Mouse (Mus musculus) lung, postnatal 25 days (tissue): ENCODE measurements around the gene Tymp.

Experiments
- DNase-seq: peaks from one replicate; pipeline ENCODE4 v3.0.0; 2022; ENCODE audit warnings: low spot score

The Tymp gene

DNA sequence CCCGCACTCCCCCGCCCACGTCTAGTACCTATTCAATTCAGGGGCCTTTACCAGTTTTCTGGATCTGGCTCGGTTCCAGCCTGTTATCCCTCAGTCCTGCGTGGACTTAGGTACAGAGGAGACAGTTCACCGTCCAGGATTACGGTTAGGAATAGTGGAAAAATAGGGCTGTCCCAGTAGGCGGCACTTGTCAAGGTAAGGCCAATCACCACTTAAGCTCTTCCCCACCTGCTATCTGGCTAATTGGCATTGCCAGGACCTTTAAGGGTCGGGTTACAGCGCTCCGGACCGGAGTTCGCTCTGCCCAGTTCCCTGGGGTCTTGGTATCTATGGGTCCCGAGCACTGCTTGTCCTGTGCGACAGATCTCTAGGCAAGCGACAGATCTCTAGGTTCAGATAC, at the start of gene Tymp:
TSS of gene Tymp (minus strand) at position 83 of the 400 bp plus-strand sequence.
- no peak for DNase-seq

DNA sequence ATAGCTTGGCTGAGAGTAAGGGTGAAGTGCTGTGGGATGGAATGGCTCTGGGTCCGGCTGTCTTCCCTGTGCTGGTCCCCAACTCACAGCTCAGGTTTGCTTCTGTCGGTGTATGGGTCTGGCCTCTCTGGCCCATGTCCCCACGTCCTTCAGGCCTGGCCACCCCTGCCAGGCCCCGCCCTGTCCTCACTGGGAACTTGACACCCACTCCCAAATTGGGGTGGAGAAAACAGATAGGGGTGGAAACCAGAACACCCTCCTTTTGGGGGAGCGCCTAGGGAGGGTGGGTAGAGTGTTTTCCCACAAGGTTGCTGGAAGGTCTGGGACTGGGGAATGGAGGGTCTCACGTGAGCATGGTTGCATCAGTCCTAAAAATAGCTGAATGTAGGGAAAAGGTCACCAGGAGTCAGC, 48.9 kb upstream of the Tymp start, which contains the start of gene Cpt1b:
TSS of gene Cpt1b (minus strand) at position 153 of the 411 bp plus-strand sequence.
- no peak for DNase-seq

DNA sequence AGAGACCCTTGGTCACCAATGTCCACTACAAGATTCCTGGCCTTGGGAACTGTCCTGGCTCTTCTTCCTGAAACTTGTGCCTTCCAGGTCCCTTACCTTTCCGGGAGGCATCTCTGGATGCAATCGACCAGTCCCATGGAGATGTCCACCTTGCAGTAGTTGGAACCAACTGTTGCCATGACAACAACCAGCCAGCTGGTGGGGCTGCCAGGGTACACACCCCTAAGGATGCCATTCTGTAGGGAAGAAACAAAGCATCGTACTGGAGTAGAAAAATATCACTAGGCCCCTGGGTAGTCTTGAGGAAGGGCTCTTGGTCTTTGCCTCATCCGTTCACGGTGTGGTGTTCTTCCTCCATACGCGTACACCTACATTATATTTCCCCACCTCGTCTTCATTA, 47.8 kb upstream of the Tymp start:
- DNase-seq: no peak

DNA sequence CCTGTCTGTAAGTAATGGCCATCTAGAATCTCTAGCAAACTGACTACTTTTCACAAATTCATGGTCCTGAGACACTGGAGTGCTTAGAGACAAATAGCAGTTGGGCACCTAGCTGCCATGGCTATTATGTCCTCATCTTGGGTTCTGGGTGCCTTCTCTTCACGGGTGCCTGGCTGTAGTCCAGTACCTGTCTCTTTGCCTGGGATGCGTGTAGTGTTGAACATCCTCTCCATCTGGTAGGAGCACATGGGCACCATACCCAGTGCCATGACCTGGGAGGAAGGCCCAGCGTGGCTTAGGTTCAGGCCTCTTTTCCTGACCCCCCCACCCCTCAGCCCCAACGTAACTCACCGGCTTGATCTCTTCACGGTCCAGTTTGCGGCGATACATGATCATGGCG, 45.1 kb upstream of the Tymp start:
- no peak for DNase-seq

DNA sequence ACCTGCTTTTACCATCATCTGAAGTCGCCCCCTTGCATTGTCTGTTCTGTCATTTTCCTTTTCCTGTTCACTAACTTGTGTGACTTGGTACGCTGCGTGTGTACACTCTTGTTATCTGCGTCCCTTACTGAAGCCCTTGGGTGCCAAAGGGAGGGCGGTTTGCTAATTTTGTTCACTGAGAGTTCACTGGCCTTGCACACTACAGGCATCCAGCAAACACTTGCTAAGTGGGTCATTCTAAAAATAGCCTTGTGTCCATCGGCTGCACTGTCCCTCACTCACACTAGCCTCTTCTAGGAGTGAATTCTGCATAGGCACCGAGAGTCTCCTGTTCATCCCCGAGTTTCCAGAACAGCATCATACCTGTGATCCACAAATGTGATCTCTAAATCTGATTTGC, 38.4 kb upstream of the Tymp start:
- no peak for DNase-seq

DNA sequence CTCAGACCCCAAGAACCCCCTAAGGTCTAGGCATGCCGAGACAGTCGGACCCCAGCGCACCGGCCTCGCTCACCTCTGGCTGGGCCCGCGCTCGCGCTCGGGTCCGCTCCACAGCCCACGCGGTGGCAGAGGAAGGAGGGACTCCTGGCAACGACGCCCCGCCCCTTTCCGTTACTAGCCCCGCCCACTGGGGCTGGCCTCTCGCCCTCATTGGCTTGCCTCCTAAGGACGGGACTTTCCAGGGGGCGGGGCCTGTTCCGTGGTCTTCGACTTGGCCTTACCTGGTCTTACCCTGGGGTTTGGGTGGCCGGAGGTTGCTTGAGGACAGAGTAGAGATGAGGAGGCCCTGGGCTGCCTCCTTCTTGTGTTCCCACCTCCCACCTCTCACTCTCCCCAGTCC, 33.3 kb upstream of the Tymp start, which contains the start of gene Syce3:
TSS of gene Syce3 (minus strand) at position 386 of the 400 bp plus-strand sequence.
- DNase-seq: no peak

DNA sequence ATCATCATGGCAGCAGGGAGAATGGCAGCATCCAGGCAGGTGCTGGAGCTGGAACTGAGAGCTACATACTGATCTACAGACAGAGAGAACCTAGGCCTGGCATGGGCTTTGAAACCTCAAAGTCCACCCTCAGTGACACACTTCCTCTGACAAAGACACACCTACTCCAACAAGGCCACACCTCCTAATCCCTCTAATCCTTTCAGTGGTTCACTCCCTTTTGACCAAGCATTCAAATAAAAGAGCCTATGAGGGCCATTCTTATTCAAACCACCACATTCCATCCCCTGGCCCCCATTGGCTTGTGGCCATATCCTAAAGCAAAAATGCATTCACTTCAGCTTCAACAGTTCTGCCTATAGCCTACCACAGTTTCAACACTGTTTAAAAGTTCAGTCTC, 29.9 kb upstream of the Tymp start:
- DNase-seq: no peak

DNA sequence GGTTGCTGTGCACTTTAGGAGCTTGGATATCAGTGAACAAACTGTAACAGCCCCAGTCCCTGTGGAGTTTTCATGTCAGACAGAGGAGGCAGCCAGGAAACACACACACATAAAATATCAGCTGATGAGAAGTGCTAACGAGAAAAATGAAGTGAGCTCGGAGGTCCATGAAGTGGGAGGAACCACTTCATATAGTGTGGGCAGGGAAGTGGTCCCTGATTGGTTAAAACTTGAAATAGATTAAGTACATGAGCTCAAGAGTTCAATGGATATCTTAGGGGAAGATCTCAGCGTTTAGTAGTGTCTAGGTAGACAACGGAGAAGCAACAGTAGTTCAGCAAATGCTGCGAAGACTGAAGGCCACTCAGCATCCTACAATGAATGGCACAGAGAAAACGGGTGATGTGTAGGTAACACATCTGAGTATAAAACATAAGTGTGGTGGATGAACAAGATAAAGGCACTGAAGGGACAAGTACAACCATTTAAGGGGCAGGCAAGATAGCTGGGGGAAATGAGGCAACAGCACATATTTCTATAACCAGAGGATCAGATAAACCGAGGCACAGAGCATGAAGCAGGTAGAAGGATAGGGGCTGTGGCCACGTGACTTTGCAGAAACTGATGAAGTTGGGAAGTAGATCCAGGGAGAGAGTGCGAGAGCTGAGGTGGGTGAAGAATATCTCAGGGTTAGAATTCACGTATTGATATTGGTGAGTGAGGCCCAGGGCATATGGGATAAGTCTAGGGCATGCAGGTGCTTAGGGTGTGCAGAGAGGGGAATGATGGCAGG, 28.2 kb upstream of the Tymp start:
- no peak for DNase-seq

DNA sequence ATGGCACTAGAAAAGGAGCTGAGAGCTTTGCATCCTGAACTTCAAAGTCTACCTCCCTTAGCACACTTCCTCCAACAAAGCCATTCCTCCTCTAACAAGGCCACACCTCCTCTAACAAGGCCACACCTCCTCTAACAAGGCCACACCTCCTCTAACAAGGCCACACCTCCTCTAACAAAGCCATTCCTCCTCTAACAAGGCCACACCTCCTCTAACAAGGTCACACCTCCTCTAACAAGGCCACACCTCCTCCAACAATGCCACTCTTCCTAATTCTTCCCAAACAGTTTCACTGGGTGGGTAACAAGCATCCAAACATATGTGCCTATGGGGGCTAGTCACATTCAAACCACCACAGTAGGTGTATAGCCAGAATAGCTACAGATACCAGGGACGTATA, 25.6 kb upstream of the Tymp start:
- DNase-seq: no peak

DNA sequence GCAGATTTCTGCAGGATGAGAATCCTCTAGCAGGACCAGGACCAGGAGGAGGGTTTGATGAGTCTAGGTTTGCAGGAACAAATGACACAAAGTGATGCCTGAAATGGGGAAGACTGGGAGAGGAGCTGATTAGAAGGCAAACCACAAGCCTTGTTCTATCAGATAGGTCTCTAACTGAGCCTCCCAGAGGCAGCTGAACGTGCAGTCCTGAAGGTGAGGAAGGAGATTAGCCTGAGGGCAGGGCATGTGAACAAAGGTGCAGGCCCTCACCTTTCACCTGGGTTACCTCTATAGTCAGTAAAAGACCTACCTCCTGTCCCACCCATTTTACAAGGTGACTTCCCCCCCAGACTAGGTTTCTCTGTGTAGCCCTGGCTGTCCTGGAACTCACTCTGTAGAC, 22.9 kb upstream of the Tymp start:
- no peak for DNase-seq

DNA sequence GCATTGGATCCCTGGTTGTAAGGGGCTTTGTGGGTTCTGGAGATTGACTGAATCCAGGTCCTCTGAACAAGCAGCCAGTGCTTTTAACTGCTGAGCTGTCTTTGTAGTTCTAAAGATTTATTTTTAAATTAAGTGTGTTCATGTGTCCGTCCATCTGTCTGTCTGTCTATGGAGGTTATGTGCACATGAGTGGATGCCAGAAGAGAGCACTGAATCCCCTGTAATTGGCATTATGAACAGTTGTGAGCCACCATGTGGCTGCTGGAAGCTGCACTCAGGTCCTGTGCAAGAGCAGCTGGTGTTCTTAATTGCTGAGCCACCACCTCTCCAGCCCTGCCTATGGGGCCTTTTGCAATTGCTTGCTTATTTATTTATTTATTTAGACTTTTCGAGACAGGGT, 21.3 kb upstream of the Tymp start:
- DNase-seq: no peak

DNA sequence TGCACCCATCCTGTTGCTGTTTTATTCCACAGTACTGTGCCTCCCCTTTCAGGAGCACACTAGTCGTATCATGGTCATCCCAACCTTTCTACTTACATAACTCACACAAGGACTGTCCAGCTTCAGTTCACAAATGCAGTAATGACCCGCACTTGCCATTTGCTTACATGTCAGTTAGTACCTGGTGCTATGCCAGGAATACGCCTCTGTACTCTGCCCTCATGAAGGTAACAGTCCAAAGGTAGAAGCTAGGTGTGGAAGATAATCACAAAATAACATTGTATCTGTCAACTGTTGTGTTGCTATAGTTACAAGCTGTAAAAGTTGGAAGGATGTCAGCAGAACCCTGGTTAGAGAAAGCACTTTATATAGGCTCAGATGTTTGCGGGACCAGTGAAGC, 20.0 kb upstream of the Tymp start:
- DNase-seq: no peak

DNA sequence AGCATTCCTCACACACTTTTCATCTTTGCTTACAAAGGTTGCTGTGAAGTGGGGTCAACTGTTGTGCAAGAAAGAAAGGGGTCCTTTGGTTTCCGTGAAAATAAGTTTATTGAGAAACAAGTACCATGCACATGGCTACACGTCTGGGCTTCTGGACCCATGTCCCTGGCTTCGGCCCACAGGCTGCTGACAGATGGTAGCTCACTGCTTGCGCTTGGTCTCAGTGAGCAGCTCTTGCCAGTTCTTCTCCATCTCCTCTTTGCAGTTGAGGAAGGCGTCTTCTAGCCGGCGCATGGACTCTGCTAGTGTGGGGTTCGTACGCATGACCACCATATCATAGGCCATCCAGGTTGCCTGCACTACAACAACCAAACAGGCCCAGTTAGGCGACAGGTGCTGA, 13.2 kb upstream of the Tymp start:
- DNase-seq: no peak

DNA sequence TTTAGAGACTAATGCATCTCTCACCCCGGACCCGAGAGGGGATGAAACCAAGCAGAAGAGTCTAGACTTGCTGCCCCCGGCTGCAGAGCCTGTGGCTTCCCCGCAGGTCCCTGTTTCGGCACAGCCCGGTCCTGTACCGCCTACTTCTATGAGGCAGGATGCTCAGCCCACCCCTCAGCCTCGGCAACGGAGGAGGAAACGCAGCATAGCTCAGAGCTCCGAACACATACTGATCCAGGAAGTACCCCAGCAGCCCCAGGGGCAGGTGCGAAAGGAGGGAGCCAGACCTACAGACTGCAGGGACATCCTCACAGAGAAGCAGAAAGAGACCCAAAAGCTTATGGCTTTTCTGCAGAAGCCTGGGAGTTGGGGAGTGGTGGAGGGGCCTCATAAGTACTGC, 10.3 kb upstream of the Tymp start:
- no peak for DNase-seq

DNA sequence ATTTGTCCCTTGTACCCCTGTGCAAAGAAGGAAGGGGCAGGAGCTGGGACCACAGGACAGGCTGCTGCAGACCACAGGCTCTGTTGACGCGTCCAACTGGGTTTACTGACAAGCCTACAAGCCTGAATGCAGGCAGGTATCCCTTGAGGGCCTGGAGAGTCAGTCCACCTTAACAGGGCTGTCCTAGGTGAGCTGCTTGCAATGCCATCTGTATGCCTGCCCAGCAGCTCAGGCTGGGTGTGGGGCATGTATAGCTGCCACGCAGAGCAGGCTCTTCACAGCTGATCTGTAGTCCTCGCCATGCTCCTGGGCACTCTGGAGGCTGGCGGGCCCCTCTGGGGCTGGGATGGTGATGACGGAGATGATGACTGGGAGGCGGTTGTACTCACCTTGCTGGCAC, 7.8 kb upstream of the Tymp start, which contains the start of gene Klhdc7b:
TSS of gene Klhdc7b (plus strand) at position 301 of the 400 bp plus-strand sequence.
- no peak for DNase-seq

DNA sequence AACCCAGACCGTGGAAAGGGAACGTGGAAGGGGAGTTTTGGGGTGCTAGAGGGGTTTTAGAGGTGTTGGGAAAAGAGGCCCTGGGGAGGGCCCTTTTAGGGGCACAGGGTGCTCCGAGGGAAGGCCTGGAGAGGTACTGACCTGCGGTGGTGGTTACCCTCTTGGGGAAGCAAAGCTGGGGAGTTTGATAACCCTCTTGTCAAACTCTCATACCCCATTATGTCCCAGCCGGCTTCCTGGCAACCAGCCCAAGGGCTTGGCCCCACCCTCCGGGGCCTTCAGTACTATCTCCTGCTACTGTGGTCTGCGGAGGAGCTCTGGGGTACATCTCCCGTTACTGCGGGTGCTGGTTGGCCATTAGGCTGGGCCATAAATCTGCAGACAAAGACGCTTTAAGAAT, 2.6 kb upstream of the Tymp start:
- DNase-seq: no peak

DNA sequence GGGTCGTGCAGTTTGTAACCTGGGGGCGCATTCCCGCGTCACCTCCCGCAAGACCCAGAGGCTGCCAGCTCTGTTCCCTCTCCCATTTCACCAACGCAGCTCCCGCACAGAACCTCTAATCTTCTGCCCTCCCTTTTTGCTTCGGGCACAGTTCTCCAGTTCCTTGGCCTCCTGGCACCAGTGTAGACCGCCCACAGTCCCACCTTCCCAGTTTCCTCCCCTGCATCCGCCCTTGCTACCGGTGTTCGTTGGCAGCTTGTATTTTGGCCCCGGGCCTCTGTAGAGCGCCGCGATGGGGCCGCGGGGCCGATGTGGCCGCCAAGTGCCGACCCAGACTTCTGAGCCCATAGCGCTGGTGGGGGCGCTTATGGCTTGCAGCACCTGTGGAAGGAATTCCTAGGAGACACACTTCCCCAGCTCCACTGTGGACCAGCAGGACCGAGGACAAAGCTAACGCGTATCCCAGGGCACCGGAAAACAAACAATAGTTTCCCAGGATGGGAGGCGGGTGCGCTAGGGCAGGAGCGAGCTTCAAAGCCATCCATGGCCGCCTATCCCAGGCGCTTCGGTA, 2.1 kb upstream of the Tymp start, which contains the start of gene Odf3b:
TSS of gene Odf3b (minus strand) at position 452 of the 571 bp plus-strand sequence.
- DNase-seq: peak; percentile 42

DNA sequence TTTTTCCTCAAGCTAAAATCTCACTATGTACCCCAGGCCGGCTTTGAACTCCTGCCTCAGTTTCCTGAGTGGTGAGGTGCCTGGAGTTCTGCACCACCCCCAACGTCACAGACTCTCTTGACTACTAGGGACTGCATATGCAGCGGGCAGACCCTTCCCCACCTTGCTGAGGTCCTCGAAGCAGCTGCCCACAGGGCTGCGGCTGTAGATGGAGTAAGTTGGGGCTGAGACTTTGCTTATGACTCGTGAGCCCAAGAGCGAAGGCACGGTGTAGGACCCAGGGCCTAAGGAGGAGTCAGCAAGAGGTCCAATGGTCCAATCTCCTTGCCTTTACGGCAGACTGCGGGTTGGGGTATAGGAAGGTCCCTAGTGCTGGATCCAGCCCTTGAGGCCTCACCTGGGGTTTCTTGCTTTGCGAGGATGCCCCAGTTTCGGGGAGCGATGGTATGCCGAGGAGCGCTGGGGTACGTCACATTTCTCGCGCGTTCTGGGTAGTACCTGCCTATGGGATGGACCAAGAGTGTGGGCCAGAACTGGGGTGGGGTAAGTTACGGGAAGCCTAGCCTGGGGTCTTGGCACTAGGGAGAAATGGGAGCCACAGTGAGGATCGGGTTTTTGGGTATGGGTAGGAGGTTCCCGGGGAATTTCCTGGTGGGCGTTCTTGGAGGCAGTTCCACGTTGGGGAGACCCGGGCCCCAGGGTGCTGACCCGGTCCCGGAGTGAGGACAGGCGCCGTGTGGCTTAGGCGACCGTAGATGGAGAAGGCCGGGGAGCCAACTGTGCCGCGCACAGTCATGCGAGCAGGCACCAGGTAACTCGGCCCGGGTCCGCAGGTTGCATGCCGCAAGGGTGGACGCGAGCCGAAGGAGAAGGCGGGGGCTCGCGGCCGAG, 1.3 kb upstream of the Tymp start:
- no peak for DNase-seq

DNA sequence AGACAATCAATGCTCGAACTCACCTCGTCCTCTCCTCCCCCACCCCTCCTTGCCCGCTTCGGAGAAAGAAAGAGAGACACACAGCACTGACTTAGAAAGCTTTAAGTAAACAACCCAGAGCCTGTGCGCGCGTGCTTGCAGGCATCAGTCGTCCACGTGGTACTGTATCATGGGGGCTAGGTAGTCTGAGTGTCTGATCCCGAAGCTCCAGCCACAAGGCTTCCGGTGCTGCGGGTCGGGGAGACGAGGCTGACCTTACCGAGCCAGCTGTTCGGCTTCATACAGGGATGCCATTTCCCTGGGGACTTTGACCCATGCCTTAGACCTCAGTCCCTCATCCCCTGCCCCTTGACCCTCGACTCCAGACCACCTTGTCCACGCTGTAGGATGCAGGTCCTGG, 523 bp upstream of the Tymp start:
- no peak for DNase-seq

DNA sequence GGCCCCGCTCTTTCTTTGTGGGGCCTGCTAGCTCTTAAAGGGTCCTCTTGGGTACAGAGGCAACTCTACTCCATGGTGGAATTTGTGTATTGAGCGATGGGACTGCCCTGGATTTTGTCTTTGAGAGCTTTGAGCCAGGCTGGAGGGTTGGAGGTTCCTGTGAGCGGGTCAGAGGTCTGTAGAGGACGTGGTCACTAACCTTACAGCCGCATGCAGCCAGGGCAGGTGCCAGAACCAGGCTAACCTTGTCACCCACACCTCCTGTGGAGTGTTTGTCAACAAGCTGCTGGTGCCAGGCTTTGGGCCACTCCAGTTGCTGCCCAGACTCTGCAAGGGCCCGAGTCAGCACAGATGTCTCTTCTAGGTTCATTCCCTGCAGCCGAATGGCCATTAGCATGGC, 799 bp downstream of the Tymp start:
- DNase-seq: no peak

DNA sequence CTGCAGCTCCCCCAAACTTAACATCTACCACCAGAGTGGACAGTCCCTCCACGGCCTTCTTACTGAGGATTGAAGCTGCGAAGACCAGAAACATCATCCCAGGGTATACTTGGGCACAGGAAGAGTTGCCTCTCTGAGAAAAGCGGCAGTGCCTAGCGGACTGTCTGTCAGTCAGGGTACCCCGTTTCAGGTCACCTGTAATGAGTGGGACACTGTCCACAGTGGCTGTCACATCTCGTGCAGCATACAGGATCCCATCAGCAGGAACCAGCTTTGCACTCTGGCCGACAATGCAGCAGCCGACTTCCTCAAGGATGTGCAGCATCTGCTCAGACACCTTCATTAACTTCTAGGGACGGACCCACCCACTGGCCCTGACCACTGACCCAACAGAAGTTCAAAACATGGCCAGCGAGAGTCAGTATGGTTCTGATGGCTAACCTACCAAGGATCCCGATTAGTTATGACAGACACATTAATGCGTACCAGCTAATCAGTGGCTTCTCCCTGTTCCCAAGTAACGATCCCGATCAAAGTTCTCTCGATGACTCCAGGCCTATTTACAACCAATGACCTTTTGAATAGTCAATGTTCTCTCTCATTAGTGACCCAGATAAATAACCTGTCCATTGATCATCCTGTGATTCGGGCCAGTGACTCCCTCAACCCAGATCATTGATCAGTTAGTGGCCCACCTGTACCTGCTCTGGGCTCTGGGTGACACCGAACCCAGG, 1.9 kb downstream of the Tymp start:
- DNase-seq: no peak

DNA sequence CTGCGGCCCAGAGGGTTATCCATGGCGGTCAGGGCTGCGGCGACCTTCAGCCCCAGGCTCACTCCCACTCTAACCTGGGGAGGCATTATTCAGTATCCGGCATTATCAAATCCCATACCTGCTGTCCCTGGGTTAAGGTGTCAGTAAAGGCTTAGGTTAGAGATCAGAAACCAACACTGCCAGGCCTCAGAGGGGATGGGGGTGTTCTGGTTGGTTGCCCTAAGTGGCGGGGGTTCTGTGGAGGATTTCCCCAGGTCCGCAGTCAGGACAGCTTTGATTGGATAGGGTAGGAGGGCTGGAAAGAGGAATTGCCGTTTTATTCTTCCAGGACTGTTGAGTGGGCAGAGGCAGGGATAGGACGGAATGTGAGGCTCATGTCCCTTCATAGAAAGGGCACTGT, 2.5 kb downstream of the Tymp start:
- no peak for DNase-seq
